Comparison of ENCODE assay signal across 14 mouse cellular contexts in genomic region chr5:10245770-10246169, GRCm38 (mm10). TPM values are rescaled to one million over a fixed set of nuclear protein-coding genes. Genes with fewer than 3 reads are reported as not detected.
"Had no signal": no experiment of that assay in that cellular context is flagged by ENCODE, and none has a peak within 500 bp of the region (broad histone marks: within the 10 kb centered on the region; RNA-seq: fewer than 3 reads in every experiment).

No protein-coding gene starts in this region.

RNA-seq across cellular contexts. Expression of gene Gm5152, which starts 0.6 kb away (rescaled TPM):
- total RNA-seq: neutrophil, adult 5-6 weeks had no signal
- polyA plus RNA-seq: neural tube, embryonic 12.5 days; neural tube, embryonic 13.5 days; neural tube, embryonic 14.5 days; neural tube, embryonic 15.5 days; small intestine, adult 2 months; spleen, adult 2 months; stomach, embryonic 14.5 days; stomach, embryonic 15.5 days; stomach, embryonic 16.5 days; stomach, postnatal 0 days; thymus, adult 2 months; thymus, postnatal 0 days; urinary bladder, adult 2 months had no signal
